Mouse (Mus musculus): ENCODE measurements at regions not wholly inside any gene's neighbourhood (a gene's known extent, or its start where the extent isn't known, plus 50 kb on each side); places are given as distances from the start of the nearest gene placed in this dataset.

DNA sequence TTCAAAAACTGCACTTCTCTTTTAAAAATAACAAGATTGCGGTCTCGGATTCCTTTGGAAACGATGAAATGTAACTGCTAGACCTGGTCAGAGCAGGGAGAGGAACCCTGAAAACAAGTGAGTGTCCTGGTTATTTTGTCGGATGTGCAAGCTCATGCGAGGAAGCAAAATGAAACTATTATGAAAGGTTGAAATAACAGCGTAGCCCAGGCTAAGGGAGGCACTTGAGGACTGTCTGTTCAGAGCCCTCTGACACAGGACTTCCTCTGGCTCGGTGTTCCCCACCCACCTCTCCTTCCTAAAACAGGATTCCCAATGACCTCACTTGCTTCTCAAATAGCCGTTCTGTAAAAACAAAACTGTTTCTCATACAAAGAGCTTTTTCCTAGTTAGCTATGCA, 51.3 kb upstream of the S1pr1 start:
- peak; percentile 29 to 58 for DNase-seq

GRCm38 (mm10) chr3:115768290-115768689, 53.4 kb upstream of the S1pr1 start:
- DNase-seq, result no peak

DNA sequence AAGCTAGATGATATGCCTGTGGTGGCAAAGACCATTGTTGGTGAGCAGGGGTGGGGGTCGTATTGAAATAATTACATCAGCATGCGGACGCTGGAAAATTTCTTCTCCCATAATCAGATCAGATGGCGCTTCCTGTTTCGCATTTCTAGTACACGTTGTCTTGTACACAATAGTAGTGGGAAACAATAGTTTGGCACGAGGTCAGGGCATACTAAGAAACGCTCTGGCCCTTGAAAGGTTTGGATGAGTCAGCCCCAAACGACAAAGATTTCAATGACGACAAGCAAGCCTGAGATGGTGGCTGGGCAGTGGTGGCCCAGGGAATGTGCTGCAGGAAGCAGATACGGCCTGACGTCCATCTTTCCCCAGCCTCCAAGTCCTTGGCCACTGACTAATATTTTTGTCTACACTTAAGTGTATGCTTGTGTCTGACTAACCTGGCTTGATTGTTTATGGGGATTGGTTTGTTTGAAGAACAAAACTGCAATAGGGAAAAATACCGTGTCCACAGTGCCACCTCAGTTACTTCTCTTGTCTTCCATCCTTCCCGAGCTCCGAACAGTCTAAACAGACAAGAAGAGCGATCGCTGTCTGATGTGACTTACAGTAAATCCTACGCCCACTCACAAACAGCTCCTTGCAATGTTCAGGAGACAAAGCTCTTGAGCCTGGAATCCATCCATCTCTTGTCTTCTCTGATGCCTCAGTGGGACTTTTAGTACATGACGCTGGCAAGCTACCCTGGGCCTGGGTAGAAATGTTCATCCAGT, 54.1 kb upstream of the S1pr1 start:
- peak; percentile 68 to 83 for DNase-seq

DNA sequence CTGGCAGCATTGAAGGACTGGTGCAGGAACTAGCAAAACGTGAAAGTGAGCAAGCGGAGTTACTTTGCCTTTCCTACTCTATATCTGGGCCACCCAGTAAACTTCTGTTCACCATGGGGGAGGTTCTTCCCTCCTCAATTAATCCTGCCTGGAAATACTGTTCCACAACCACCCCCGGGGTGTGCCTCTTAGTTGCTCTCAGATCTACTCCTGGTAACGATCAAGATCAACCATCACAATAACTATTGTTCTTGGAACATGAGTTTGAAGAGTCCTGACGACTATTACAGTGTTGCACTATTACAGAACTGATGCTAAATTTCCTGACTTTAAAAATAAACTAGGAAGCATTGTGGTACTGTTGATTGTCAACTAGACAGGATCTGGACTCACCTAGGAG, 57.8 kb upstream of the S1pr1 start:
- no peak for DNase-seq

DNA sequence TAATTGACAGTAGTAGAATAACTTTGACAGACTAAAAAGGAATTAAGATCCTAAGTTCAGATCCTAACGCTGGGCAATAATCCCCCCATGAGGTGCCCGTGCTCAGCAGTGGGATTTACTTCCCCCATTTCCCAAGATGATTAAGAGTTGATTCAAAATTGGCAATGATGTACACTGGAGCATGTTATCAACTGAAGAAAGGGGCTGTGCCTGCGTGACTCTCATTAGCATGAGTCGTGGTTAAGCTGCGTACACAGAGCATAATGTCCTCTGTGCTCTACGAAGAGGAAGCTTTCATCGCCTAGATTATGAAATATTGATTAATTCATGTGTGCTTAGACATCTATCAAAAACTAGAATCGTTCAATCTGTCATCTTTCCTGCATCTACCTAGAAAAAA, 59.4 kb upstream of the S1pr1 start:
- DNase-seq, result no peak

GRCm38 (mm10) chr3:115774723-115775122, 59.9 kb upstream of the S1pr1 start:
- no peak for DNase-seq

GRCm38 (mm10) chr3:115779144-115779890, 64.4 kb upstream of the S1pr1 start:
- DNase-seq, result no peak

GRCm38 (mm10) chr3:115779906-115780305, 65.0 kb upstream of the S1pr1 start:
- DNase-seq, result no peak

GRCm38 (mm10) chr3:115782726-115783125, 67.9 kb upstream of the S1pr1 start:
- no peak for DNase-seq

- no peak for DNase-seq
Measured at GRCm38 (mm10) chr3:115787360-115787759, 72.5 kb upstream of the S1pr1 start.

- DNase-seq, result no peak
Measured at GRCm38 (mm10) chr3:115788525-115788924, 73.7 kb upstream of the S1pr1 start.

DNA sequence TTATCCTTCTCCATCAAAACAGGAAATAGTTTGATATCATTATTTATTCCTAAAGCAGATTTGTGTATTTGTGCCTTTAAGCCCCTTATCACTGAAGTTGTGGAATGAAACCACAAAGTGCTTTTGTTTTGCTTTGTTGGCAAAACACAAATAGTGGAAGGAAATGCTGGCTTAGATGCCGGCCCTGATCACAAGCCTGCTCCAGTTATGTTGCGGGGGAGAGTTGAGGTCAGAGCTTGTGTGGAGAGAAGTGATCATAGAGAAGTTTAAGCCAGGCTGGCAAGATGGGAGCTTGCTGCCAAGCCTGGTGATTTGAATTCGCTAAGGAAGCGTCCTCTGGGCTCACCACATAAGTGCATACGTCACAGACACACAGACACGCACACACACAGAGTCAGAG, 74.2 kb upstream of the S1pr1 start:
- peak; percentile 38 to 44 for DNase-seq

DNA sequence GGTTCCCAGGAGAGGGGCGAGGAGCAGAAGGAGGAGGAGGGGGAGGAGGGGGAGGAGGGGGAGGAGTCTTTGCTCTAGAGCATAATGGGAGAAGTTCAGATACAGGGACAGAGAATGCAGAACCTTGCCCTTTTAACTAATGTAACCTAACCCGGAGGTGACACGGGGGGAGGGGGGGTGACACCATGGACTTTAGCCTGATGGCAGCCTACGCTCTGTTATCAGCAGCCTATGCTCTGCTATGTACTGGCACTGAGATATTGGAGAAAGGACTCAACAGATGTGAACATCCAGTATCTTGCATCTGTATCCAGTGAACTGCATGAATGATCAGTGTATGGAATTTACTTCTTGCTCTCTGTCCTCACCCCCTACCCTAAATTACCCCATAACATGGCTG, 77.7 kb upstream of the S1pr1 start:
- DNase-seq, result no peak

- peak; percentile 75 to 85 for DNase-seq
Measured at GRCm38 (mm10) chr3:115793344-115794059, 78.6 kb upstream of the S1pr1 start.

GRCm38 (mm10) chr3:115799326-115799725, 84.5 kb upstream of the S1pr1 start:
- no peak for DNase-seq

DNA sequence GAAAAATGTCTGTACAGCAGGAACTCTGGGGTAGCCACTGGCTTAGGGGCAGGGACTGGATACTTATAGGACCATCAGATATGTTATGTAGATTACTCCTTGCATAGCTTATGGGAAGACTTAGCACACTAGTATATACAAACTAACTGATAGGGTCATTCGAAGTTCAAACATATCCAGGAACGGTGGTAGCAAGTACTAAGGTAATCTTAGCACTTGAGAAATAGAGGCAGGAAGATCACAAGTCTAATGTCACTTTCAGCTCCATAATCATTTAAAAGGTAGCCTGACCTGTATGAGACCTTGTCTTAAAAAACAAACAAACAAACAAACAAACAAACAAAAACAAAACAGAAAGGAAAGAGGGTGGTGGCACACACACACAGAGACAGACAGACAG, 85.1 kb upstream of the S1pr1 start:
- no peak for DNase-seq

DNA sequence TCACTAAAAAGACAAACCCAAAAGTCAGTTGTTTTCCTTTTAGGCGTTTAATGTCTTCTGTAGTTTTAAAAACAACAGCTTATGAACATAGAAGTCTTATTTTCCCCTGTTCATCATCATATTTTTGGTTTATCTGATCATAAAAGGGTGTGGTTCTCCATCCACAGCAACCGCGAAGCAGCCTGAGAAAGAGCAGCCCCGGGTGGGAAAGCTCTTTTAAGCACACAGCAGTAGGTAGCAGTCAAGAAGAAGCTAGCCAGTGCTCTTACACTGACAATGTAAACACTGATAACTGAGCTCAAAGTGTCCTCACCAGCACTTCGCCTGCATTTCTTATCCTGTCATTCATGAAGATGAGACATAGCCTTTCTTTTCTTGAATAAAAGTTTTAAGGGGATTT, 86.0 kb upstream of the S1pr1 start:
- no peak for DNase-seq

- DNase-seq, result peak in 1 of 2 experiments; percentile 30
Measured at GRCm38 (mm10) chr3:115801581-115802200, 85.9 kb upstream of the Dph5 start.

DNA sequence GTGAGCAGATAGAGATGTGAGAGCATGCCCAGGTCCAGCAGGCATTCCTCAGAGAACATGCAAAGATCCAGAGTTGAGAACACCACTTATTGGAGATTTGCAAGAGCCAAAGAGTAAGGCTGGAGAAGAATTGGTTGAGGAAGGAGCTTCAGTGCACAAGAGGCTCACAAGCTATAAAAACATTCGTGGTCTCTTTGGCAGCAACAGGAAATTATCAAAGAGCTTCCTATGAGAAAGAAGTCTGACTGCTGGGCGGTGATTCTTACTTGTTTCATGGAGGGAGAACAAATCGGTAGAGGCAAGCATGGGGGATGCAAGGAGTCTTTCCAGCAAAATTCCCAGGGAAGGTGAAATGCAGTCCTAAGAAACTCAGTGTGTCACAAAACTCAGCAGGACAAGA, 83.0 kb upstream of the Dph5 start:
- DNase-seq, result no peak

- DNase-seq, result no peak
Measured at GRCm38 (mm10) chr3:115807032-115807431, 80.6 kb upstream of the Dph5 start.

- DNase-seq, result peak; percentile 42 to 57
Measured at GRCm38 (mm10) chr3:115815168-115815567, 72.5 kb upstream of the Dph5 start.

GRCm38 (mm10) chr3:115815571-115816156, 72.0 kb upstream of the Dph5 start:
- DNase-seq, result peak; percentile 70 to 81

Data from lung, postnatal 4 days (tissue).